Mouse (Mus musculus): ENCODE measurements at regions not wholly inside any gene's neighbourhood (a gene's known extent, or its start where the extent isn't known, plus 50 kb on each side); places are given as distances from the start of the nearest gene placed in this dataset.

- no peak for TF ChIP-seq CTCF (IDR thresholded peaks at IDR 0.05; ENCODE audit: low read depth, low read length)
- TF ChIP-seq EP300 (IDR thresholded peaks at IDR 0.05; ENCODE audit: insufficient read depth, low read depth, low read length): no peak
These were observed 854.9 kb upstream of the Adgrl2 start for GRCm38 (mm10) chr3:149845083-149845825.
